Mouse (Mus musculus) neutrophil, adult 59 days (primary cell): ENCODE data around the gene Svop. TPM values are rescaled to one million over a fixed set of nuclear protein-coding genes. Genes with fewer than 3 reads are reported as not detected.

Experiments used
- total RNA-seq, 2 experiments: library from RNA; stranded (reverse); gene quantifications; 1 replicate in 1 of 2; 2 replicates in 1 of 2; pipeline ENCODE4 v1.2.4; 2023

Gene Svop
- total RNA-seq = not detected

GRCm38 (mm10) chr5:114091057-114091807 lies at the start of gene Svop:
Svop (minus strand) TSS chr5:114091570.

GRCm38 (mm10) chr5:114130211-114130605 lies 38.8 kb upstream of the Svop start, which contains the start of gene Ung:
Ung (plus strand) TSS chr5:114130386.

GRCm38 (mm10) chr5:114127374-114128349 lies 36.3 kb upstream of the Svop start, which contains the start of gene Alkbh2:
Alkbh2 (minus strand) TSS chr5:114128218.

GRCm38 (mm10) chr5:114065161-114065560 lies 26.2 kb downstream of the Svop start, which contains the start of gene Usp30:
Usp30 (plus strand) TSS chr5:114065461.

GRCm38 (mm10) chr5:114003542-114003941 lies 87.8 kb downstream of the Svop start, which contains the start of gene Dao:
Dao (plus strand) TSS chr5:114003703.

GRCm38 (mm10) chr5:113993487-113994465 lies 97.6 kb downstream of the Svop start, which contains the start of gene Ssh1:
Ssh1 (minus strand) TSS chr5:113993894.

Other genes starting within 250 kb of the Svop start
- 100 to 1,000 TPM in 1 of 2 experiments, 10 to 100 TPM in 1; 94.0 to 108 TPM for gene Coro1c, start 182.8 kb downstream of the Svop start, total RNA-seq
- gene Ssh1, start 97.7 kb downstream of the Svop start, total RNA-seq = 10 to 100 TPM in 1 of 2 experiments, 1 to 10 TPM in 1; 9.9 to 11.7 TPM
- gene Dao, start 87.9 kb downstream of the Svop start, total RNA-seq = not detected
- gene Usp30, start 26.1 kb downstream of the Svop start, total RNA-seq = 1 to 10 TPM; 8.3 TPM
- gene Alkbh2, start 36.6 kb upstream of the Svop start, total RNA-seq = 1 to 10 TPM in 1 of 2 experiments, under 1 TPM in 1; 0.95 to 1.3 TPM
- gene Ung, start 38.8 kb upstream of the Svop start, total RNA-seq = 1 to 10 TPM; 6.2 to 8.6 TPM
- 1 to 10 TPM; 2.8 to 3.6 TPM for gene Acacb, start 55.0 kb upstream of the Svop start, total RNA-seq
- gene Foxn4, start 182.2 kb upstream of the Svop start, total RNA-seq = not detected
- gene Myo1h, start 197.6 kb upstream of the Svop start, total RNA-seq = 1 to 10 TPM; 2.6 to 4.7 TPM